Mouse (Mus musculus): ENCODE data around the gene Txndc8.

The Txndc8 gene

GRCm38 (mm10) chr4:57956029-57956960 is 52.6 kb downstream of the Txndc8 start, which contains the start of gene Txn1:
Txn1 (minus strand) TSS chr4:57956411.
- peak; percentile 85 to 89 for DNase-seq (ENCODE audit: low spot score in 2 of 2)

DNA sequence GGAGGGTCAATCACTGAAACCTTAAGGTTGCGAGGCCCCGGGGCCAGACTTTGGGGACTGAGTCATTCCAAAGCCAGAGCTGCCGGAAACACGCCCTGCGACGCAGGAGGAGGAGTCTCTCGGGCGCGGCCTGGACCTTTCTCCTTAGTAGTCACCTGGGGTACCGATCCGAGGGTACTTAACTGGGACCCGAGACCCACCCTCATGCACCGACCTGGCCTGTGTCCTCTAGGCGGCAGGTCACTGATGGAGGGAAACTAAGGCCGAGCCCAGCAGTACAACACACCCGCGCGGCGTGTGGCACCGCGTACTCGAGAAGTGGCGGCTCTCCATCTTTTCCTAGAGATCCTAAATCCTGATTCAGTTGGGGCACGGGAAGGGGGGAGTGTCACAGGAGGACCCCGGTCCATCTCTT is 53.4 kb downstream of the Txndc8 start:
- peak; percentile 40 to 41 for DNase-seq (ENCODE audit: low spot score in 2 of 2)

GRCm38 (mm10) chr4:57954991-57955390 is 53.9 kb downstream of the Txndc8 start:
- DNase-seq (ENCODE audit: low spot score in 2 of 2) = no peak

DNA sequence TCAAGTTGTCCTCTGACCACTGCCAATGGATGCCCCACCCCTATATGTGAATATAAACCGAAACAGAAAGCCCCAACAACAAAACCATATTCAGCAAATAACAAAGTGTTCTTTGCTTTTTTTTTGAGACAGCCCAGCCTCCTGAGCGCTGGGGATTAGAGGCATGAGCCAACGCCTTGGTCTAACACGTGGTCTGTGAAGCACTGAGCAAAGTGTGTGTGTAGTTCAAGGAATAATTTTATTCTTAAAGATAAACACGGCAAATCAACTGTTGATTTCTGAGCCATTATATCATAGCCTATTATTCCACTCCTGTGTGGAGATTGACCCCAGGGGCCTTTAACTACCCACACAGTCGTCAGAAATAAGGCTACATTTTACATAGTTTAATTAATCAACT is 54.3 kb downstream of the Txndc8 start:
- no peak for DNase-seq (ENCODE audit: low spot score in 2 of 2)

GRCm38 (mm10) chr4:57953796-57954195 is 55.1 kb downstream of the Txndc8 start:
- DNase-seq (ENCODE audit: low spot score in 2 of 2) = no peak

DNA sequence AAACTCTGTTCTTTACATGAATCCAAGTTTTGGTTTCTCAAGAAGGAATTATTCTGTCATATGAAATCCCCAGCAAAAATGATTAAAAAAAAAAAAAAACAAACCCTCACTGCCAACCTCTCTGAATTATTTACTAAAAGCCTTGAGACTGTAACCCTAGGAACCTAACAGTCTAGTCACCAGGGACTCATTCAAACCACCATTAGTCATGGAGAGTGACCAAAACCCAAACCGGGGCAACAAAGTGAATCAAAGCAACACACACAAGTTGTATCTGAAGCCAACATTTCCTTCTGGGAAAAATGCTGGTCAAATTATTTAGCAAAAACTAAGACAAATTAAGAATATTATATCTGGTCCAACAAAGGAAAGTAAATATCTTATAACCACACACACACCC is 56.0 kb downstream of the Txndc8 start:
- DNase-seq (ENCODE audit: low spot score in 2 of 2) = no peak

GRCm38 (mm10) chr4:57952416-57952815 is 56.5 kb downstream of the Txndc8 start:
- DNase-seq (ENCODE audit: low spot score in 2 of 2) = no peak

DNA sequence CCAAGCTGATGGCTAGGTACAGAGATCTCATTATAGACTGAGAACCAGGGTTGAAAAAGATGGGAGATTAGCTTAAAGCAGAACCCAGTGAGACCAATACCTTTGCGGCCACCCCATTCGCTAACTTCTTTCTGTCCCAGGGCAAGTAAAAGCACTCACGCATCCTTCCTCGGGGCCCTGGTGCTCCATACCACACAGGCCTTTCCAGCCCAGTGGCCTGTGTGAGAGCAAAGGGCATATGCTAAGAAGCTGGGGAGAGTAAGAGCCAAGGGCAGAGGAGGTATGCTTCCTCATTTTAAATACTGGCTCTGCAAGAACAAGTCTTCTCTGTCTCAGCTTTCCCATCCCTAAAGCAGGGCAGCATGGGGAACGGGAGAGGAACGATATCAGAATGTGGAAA is 59.1 kb downstream of the Txndc8 start:
- DNase-seq (ENCODE audit: low spot score in 2 of 2) = no peak

DNA sequence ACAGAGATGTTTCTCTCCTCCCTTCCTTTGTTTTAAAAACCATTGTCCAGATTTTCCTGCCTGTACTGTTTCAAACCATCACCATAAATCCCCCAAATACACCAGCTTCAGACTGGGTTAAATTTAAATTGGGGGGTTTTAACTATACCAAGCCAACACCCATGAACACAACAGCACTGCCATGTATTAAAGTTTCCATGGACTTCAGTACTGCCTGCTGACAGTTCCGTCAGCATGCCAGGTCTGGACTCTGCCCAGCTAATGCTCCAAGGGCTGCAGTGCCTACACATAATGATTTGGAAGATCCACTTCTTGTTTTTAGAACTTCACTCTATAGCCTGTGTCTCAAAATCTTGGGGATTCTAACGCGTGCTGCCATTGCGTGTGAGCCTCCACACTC is 61.4 kb downstream of the Txndc8 start:
- DNase-seq (ENCODE audit: low spot score in 2 of 2) = no peak

GRCm38 (mm10) chr4:57947036-57947435 is 61.9 kb downstream of the Txndc8 start:
- no peak for DNase-seq (ENCODE audit: low spot score in 2 of 2)

GRCm38 (mm10) chr4:57942892-57943291 is 66.0 kb downstream of the Txndc8 start:
- DNase-seq (ENCODE audit: low spot score in 2 of 2) = no peak

GRCm38 (mm10) chr4:57940631-57941030 is 68.3 kb downstream of the Txndc8 start:
- DNase-seq (ENCODE audit: low spot score in 2 of 2) = no peak

- DNase-seq (ENCODE audit: low spot score in 2 of 2) = no peak
Observed at GRCm38 (mm10) chr4:57937292-57937691, 71.6 kb downstream of the Txndc8 start.

DNA sequence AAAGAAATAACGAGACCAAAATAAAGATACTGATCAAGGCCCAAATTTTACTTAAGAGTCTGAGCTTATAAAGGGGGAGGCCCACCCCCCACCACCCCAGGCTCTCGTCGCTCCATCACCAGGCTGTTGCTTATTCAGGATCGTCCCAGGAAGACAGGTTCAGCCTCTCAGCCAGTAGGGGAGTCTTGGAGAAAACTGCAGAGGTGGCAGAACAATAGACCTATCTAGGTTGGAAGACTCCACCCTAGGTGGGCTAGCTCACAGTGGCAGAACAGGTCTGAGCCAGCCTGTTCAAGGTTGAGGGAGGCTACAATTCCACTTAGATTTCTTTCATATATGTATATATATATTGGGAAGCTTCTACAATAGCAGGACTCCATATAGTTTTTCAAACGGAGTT is 74.7 kb downstream of the Txndc8 start:
- DNase-seq (ENCODE audit: low spot score in 2 of 2) = no peak

Measured in frontal cortex, postnatal 25 days (tissue).